Mouse (Mus musculus): ENCODE measurements around the gene Zfp286. TPM values are rescaled to one million over a fixed set of nuclear protein-coding genes. Genes with fewer than 3 reads are reported as not detected.
"Not testable (repeated sequence)": the region's sequence is repeated elsewhere in the genome, so short reads cannot be mapped to it uniquely, and the experiment has no call there.

The Zfp286 gene
- total RNA-seq, 1 experiment from 2014 or later: 2.5 TPM

DNA sequence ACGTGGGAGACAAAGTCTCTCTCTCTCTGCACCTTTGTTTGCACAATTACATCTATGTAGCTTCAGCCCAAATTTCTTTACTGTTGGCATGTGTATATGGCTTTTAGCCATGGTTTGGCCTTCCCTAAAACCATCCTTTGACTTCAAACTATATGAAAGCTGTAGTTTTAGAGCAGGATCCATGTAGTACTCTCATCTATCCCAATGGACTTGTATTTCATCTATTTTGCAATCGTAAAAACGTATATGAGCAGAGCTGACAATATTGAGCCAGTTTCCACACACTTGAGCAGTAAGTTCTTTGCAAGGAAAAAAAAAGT is 315 bp upstream of the Zfp286 start:
- no peak for DNase-seq

GRCm38 (mm10) chr11:62776510-62776909 is 12.8 kb downstream of the Zfp286 start:
- no peak for DNase-seq

- DNase-seq: no peak
These were observed 28.4 kb downstream of the Zfp286 start for GRCm38 (mm10) chr11:62760755-62761457.

DNA sequence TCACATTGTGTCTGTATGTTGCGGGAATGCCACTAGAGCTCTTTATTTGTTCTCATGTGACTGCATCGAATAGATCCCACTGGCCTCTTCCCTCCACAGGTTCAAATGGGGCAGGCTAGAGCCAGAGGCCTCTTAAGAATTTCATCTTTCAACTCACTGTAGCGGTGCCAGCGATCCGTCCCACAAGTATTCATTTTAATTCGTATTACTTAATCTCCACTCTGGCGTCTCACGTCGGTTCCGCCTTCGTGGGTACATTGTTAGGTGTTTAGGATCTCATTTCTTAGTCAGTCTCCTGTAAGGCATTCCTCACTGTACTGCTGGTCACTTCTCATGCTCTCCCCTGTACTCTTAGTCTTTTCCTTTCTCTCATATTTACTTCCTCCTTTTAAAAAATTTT is 30.8 kb downstream of the Zfp286 start:
- no peak for DNase-seq

GRCm38 (mm10) chr11:62757906-62758305 is 31.4 kb downstream of the Zfp286 start:
- DNase-seq: no peak

- no peak for DNase-seq
These were observed 32.1 kb downstream of the Zfp286 start for GRCm38 (mm10) chr11:62757143-62757507.

- peak; percentile 97 for DNase-seq
These were observed 32.7 kb downstream of the Zfp286 start for GRCm38 (mm10) chr11:62756456-62757142.

- DNase-seq: no peak
These were observed 36.5 kb downstream of the Zfp286 start, which contains the start of gene Gm10428 for GRCm38 (mm10) chr11:62752780-62753179. Gene Gm10428 (plus strand): TSS chr11:62753100.

DNA sequence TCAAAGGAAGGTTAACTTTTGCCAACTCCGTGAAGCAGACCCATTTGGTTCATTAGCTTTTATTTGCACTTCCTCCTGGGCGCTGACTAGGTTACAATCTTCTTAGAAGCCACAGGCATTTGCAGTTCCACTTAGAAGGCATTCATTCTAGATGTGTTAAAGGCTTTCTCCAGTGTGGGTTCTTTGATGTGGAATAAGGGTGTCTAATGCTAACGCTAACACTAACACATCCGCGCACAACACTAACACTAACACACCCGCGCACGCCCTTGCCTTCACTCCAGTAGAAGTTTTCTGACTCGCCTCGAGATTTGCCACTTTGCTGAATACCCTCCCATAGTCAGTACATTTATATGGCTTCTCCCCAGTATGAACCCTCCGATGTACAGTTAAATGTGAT is 37.1 kb downstream of the Zfp286 start:
- no peak for DNase-seq

- not testable (repeated sequence) for DNase-seq
These were observed 39.8 kb downstream of the Zfp286 start for GRCm38 (mm10) chr11:62749445-62749844.

- DNase-seq: no peak
These were observed 41.2 kb downstream of the Zfp286 start for GRCm38 (mm10) chr11:62748062-62748461.

DNA sequence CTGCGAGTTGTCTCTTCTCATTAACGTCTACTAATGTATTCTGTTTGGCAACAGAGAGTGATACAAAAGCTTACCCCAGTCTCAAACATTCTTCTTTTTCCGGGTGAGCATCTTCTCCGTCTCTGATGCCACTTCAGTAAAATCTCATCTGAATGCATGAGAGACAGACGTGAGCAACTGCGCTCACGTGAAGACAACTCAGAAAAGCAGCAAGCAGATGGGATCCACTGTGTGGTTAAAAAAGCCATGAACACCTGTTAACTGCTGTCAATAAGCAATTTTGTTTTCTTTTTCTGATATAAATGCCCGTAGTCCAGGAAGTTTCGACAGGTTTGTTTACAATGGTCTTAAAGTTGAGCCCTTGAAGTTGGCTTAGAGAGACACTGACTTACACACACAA is 42.0 kb downstream of the Zfp286 start:
- DNase-seq: no peak

DNA sequence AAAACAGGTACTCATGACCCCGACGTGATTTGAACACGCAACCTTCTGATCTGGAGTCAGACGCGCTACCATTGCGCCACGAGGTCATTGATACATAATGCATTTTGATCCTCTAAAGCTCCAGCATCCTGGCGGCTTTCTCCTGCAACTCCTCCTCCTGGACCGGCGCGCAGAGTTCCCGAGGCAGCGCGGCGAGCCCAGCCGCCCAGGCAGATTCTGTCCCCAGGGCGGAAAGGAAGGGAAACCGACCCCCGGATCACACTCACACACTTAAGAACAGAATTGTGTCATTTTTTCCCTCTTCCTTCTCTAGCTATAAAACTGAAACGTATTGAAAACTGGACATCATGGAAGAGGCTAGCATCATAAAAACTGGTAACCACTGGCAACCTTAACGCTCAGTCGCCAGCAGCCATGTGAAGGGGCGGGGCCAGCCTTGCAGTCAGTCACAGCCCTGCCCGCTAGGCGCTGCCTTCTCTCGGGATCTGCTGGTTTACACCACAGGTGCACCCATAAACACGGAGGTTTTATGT is 43.2 kb downstream of the Zfp286 start:
- peak; percentile 71 for DNase-seq

DNA sequence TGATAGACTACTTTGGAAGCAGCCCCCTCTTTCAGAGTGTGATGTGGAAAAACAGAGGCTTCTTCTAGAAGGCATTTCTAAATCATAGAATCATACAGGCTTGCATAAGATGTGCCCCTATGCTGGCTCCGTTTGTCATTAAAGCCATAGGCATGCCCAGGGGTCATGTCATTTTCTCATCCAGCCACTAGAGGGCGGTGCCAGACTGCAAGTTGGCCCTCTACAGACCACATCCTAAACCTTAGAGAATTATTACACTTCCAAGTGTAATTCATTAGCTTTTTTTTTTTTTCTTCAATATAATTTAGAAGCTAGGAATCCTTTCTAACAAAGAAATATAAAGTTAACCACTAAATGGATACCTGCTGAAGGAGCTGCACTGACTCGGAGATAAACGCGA is 45.2 kb downstream of the Zfp286 start:
- peak; percentile 67 for DNase-seq

DNA sequence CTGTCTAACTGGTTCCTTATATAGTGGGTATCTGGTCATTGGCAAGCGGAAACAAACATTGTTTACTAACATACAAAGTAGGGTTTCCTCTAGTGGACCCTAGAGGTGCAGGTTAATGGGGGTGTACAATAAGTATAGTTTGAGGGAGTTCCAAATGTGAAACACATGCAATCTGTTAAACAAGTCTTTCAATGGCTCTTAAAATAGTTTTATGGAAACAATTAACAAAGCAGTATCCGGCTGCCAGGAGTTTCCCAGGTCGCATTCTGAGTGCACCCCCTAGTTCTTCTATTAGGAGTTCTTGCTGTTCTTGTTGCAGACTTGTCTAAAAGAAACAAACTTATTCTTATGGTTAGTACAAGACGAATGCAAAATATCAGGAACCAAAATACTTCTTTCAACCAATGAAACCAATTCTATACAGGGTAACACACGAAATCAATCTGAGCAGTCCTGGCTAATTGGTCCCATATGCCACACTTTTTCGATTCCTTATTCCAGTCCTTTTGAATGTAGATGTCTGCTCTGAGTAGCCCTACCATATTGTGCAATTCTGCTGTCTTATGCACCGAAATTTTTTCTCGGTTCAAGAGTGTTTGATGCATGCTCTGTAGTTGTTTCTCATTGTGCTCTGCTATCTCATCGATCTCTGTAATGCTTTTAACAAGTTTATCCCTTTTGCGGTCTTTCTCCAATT is 46.9 kb downstream of the Zfp286 start:
- no peak for DNase-seq

- DNase-seq: no peak
These were observed 48.1 kb downstream of the Zfp286 start for GRCm38 (mm10) chr11:62741186-62741585.

GRCm38 (mm10) chr11:62732665-62733064 is 56.6 kb downstream of the Zfp286 start:
- DNase-seq: no peak

DNA sequence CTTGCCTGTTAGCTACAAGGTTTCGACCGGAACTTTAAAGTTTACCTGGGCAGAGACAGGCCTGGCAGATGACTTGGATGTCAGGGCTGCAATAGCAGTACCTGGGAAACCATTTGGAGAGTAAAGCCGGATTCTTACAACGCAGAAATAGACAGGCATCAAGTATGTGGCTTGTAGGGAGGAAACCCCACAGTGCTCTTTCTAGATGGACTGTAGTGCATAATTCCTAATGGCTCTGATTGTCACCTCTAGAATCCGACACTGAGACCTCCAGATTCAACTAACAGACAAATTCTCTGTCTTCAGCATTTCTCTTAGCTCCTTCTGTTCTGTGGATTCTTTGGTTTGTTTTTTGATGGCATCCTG is 57.3 kb downstream of the Zfp286 start:
- no peak for DNase-seq

- DNase-seq: peak; percentile 89
These were observed 57.8 kb downstream of the Zfp286 start, which contains the start of gene Zfp287 for GRCm38 (mm10) chr11:62731311-62732021. Gene Zfp287 (minus strand): TSS chr11:62731905.

DNA sequence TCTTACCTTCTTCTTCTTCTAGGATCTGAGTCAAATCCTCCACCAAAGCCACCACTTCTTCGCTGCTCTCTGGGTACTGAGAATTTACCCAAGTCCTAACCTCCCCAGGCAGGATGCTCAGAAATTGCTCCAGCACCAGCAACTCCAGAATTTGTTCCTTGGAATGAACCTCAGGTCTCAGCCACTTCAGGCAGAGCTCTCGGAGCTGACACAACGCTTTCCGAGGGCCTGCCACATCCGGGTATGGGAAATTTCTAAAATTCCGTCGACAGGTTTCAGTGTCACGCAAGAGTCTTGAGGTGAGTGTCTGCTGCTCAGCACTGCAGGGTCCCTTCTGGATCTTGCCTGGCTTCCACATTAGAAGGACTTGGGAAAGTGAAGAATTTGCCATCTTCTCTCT is 61.0 kb downstream of the Zfp286 start:
- DNase-seq: no peak

GRCm38 (mm10) chr11:62710657-62711056 is 78.6 kb downstream of the Zfp286 start:
- no peak for DNase-seq

GRCm38 (mm10) chr11:62708252-62708651 is 81.0 kb downstream of the Zfp286 start:
- no peak for DNase-seq

GRCm38 (mm10) chr11:62706141-62706540 is 83.1 kb downstream of the Zfp286 start:
- DNase-seq: no peak

Data from adrenal gland, postnatal 25 days (tissue).